Mouse (Mus musculus) hindbrain, embryonic 15.5 days (tissue): Measurements from ENCODE around the gene 1700092M07Rik. TPM values are rescaled to one million over a fixed set of nuclear protein-coding genes. Genes with fewer than 3 reads are reported as not detected.

Experiments
- ATAC-seq: fragments of 200-750 bp; cut with Nextera tagmentation; 2 replicates; pipeline ENCODE4 v1.8.0; 2017; ENCODE audit warnings: low read depth, moderate number of reproducible peaks, moderate TSS enrichment; ENCODE audit not compliant: low FRiP score
- H3K27ac ChIP-seq: fragments of 300-500 bp; sonication (generic); replicated peaks from 2 replicates; pipeline ENCODE4 v1.5.1; 2015; ENCODE audit warnings: mild to moderate bottlenecking, inconsistent platforms
- H3K27me3 ChIP-seq: fragments of 300-500 bp; sonication (generic); 2 replicates; pipeline ENCODE4 v1.6.1; 2015; ENCODE audit warnings: control low read depth, inconsistent platforms
- H3K36me3 ChIP-seq: fragments of 300-500 bp; sonication (generic); 2 replicates; pipeline ENCODE4 v1.6.1; 2015; ENCODE audit warnings: control low read depth, inconsistent platforms
- H3K4me1 ChIP-seq: fragments of 300-500 bp; sonication (generic); replicated peaks from 2 replicates; pipeline ENCODE4 v1.6.1; 2015; ENCODE audit warnings: control low read depth, inconsistent platforms
- H3K4me2 ChIP-seq: fragments of 300-500 bp; sonication (generic); 2 replicates; pipeline ENCODE4 v1.6.1; 2015; ENCODE audit warnings: moderate library complexity, mild to moderate bottlenecking, inconsistent platforms
- H3K4me3 ChIP-seq: fragments of 300-500 bp; sonication (generic); 2 replicates; pipeline ENCODE4 v1.5.1; 2015; ENCODE audit warnings: mild to moderate bottlenecking, inconsistent platforms
- H3K9ac ChIP-seq: fragments of 300-500 bp; sonication (generic); 2 replicates; pipeline ENCODE4 v1.6.1; 2015; ENCODE audit warnings: inconsistent platforms
- H3K9me3 ChIP-seq: fragments of 300-500 bp; sonication (generic); 2 replicates; pipeline ENCODE4 v1.6.1; 2016; ENCODE audit warnings: control low read depth, inconsistent platforms
- WGBS: fragments of 180-500 bp; shearing (Covaris S2); methylation state at CpG from one replicate; pipeline ENCODE4 v1.1.7; 2015; 5-methylcytosine and 5-hydroxymethylcytosine counted together
- polyA plus RNA-seq: library from polyadenylated mRNA; unstranded; fragments of >200 nt; fragmentation: Nextera tagmentation; extraction: Ambion mirVana; gene quantifications from 2 replicates; pipeline ENCODE4 v1.2.1, GENCODE M21; 2015

1700092M07Rik gene
- 1.3 and 1.7 TPM in 2 replicates for polyA plus RNA-seq

DNA sequence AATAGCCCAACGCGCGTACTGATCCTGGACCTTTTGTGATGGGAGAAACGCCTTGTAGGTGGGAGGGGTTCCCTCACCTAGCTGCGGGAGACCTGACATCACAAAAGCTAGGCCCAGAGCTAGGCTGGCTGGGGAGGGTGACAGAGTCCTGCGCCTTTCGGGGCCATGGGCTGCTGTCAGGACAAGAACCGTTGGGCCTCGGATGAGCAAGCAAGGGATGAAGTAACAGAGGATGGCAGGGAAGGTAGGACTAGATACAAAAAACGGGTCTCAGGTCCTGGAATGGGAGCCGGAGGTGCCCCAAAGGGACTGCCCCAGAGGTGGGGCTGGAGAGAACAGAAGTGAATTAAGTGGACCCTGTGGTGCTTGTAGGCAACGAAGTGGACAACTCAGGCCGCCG lies at the start of gene 1700092M07Rik:
TSS of gene 1700092M07Rik (plus strand) at position 116 of the 400 bp plus-strand sequence.
- no peak for ATAC-seq

DNA sequence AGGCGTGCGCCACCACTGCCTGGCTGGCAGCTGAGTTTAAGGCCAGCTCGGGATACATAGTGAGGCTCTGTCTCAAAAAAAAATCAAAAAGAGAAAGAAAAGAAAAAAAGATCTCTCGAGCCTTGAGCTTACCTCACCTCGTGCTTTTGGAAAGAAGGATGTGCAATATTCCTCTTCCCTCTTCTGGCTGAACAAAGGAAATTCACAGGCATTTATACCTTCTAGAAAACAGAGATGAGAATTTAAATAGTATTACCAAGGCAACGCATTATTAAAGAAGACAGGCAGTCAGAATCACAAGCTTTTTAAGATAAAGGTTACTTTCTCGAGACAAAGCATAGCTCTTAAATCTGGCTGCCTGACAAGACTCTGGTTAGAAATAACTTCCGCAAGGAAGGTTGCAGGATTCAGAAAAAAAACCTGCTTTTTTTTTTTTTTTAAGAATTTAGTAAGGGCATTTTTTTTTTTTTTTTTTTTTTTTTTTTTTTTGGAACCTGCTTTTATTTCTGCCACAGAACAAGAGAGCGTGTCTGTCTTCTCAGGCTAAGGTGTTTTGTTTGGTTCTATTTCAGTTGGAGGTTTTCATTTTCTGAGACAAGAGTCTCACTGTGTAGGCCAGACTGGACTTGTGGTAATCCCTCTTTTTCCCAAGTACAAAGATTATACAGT lies 48.5 kb upstream of the 1700092M07Rik start:
- WGBS: 53% methylated on average over 9 of the region's 9 CpGs
- no peak overlapping the region for H3K4me3 ChIP-seq
- H3K9ac ChIP-seq: no peak overlapping the region
- no peaks in the 10 kb centered on the region for H3K4me1 ChIP-seq
- H3K27me3 ChIP-seq: no peaks in the 10 kb centered on the region
- H3K4me2 ChIP-seq: no peak overlapping the region
- H3K36me3 ChIP-seq: no peaks in the 10 kb centered on the region
- H3K9me3 ChIP-seq: no peaks in the 10 kb centered on the region
- ATAC-seq: no peak
- H3K27ac ChIP-seq: 0 out of 2 replicates have a peak overlapping the region, but pooled peaks have one; percentile 3

More for the DNA sequence above, at the start of gene 1700092M07Rik:
- peak within 1 kb of the TSS; percentile 91 for H3K4me2 ChIP-seq
- 68% methylated on average over 14 of the region's 14 CpGs for WGBS
- H3K4me1 ChIP-seq: peaks cover 36% of the 10 kb centered on the region
- H3K9ac ChIP-seq: peak within 1 kb of the TSS; percentile 65
- H3K36me3 ChIP-seq: peaks cover 48% of the 10 kb centered on the region
- no peaks in the 10 kb centered on the region for H3K9me3 ChIP-seq
- H3K4me3 ChIP-seq: peak within 1 kb of the TSS; percentile 78
- peak within 1 kb of the TSS; percentile 96 for H3K27ac ChIP-seq
- no peaks in the 10 kb centered on the region for H3K27me3 ChIP-seq

DNA sequence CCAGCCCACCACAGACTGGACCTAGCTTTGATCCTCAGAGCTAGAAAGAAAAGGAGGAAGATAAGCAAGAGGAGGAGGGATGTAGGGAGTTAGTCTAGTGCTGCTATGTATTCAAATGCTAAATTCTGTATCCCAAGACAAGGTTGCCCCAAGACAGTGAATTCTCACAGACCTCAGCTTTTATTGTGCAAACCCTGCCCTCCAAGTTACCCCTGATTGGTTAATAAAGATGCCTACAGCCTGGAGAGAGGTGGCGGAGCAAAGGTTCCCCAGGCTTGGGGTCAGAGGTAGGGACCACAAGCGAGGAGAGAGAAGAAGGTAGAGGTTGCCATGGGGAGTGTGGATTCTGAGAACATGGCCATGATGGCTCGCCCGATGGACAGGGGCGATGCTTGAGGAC lies 47.8 kb upstream of the 1700092M07Rik start:
- Histone ChIP-seq H3K4me2 (no peak overlapping the region), H3K27ac (no peak overlapping the region), H3K36me3 (no peaks in the 10 kb centered on the region), H3K9me3 (no peaks in the 10 kb centered on the region), H3K27me3 (no peaks in the 10 kb centered on the region), H3K4me1 (no peaks in the 10 kb centered on the region), H3K4me3 (no peak overlapping the region), H3K9ac (no peak overlapping the region)
- WGBS: 55% methylated on average over 5 of the region's 5 CpGs
- ATAC-seq: no peak

DNA sequence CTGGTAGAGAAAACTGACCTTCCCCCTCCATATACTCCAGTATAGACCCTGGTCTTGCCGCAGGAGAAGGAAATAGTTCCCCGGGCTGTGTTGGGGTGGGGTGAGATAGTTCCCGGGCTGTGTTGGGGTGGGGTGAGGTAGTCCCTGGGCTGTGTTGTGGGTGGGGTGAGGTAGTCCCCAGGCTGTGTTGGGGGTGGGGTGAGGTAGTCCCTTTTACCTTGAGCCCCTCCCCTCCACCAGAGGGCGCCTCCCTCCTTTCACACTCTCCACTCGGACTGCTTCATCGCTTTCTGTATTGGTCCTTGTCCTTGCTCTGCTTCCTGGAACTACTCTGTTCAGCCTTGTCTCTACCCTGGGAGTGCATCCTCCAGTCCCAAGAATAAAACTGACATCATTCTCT lies 45.2 kb upstream of the 1700092M07Rik start:
- 0 out of 2 replicates have a peak, but pooled peaks have one; percentile 47 for ATAC-seq
- Histone ChIP-seq H3K9ac (no peak overlapping the region), H3K9me3 (no peaks in the 10 kb centered on the region), H3K4me1 (no peaks in the 10 kb centered on the region), H3K4me2 (no peak overlapping the region), H3K27ac (no peak overlapping the region), H3K36me3 (no peaks in the 10 kb centered on the region), H3K4me3 (no peak overlapping the region), H3K27me3 (no peaks in the 10 kb centered on the region)
- WGBS: 57% methylated on average over 6 of the region's 6 CpGs

DNA sequence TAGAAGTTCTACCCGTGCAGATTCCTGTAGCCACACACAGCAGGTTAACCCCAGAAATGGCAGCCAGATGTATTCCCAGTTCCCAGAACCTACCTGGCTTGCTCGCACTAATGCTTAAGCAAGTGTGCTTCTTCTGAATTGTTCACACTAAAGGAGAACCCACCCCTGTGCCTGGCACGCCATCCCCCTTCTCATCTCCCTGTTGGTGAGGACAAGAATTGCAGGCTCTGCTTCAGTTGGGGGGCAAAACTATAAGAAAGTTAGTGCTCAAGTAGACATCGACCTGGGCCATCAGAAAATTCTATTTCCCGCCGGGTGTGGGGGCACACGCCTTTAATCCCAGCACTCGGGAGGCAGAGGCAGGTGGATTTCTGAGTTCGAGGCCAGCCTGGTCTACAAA lies 40.9 kb upstream of the 1700092M07Rik start:
- no peaks in the 10 kb centered on the region for H3K27me3 ChIP-seq
- no peak overlapping the region for H3K27ac ChIP-seq
- H3K4me1 ChIP-seq: no peaks in the 10 kb centered on the region
- no peak overlapping the region for H3K4me2 ChIP-seq
- WGBS: 90% methylated on average over 9 of the region's 9 CpGs
- H3K36me3 ChIP-seq: no peaks in the 10 kb centered on the region
- H3K9me3 ChIP-seq: no peaks in the 10 kb centered on the region
- no peak overlapping the region for H3K4me3 ChIP-seq
- no peak overlapping the region for H3K9ac ChIP-seq
- ATAC-seq: no peak

DNA sequence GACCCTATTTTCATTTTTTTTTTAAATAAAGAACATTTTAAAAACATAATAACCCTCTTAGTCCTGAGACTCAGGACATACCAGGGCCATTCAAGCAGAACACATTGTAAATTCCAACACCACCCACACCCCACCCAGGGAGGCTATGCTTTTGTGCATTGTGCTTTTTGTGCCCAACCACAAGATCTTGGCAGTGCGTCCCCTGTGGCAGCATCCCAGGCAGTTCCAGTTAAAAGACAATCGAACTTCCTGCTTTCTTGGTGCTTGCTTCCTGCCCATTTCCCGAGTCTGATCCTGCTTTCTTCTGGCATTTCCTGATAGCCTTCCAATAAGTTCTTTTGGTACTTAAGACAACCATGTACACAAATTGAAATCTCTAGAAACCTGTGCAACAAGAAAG lies 38.1 kb upstream of the 1700092M07Rik start:
- WGBS: 55% methylated on average over 3 of the region's 3 CpGs
- Histone ChIP-seq H3K36me3 (peaks cover 11% of the 10 kb centered on the region), H3K27me3 (no peaks in the 10 kb centered on the region), H3K9ac (no peak overlapping the region), H3K4me3 (no peak overlapping the region), H3K4me1 (no peaks in the 10 kb centered on the region), H3K27ac (no peak overlapping the region), H3K4me2 (no peak overlapping the region), H3K9me3 (no peaks in the 10 kb centered on the region)
- no peak for ATAC-seq

DNA sequence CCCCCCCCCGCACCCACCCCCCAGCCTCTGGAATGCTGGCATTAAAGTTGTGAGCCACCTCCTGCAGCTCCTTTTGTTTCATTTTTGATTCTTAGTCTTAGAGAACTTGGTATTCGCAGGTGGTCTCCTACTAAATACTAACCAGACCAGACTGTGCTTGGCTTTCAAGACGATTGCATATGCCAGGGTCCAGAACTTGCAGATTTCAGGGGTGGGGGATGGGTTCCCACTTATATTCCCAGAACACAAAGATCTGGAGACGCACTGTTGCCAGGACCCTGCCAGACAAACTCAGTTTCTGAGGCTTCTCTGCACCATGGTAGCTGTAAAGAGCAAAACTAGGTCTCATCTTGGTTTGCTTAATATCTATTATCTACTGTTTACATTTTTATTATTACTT lies 36.9 kb upstream of the 1700092M07Rik start:
- H3K36me3 ChIP-seq: peaks cover 22% of the 10 kb centered on the region
- no peak overlapping the region for H3K4me2 ChIP-seq
- no peak for ATAC-seq
- H3K9ac ChIP-seq: no peak overlapping the region
- WGBS: 51% methylated on average over 3 of the region's 4 CpGs
- no peak overlapping the region for H3K4me3 ChIP-seq
- H3K27me3 ChIP-seq: no peaks in the 10 kb centered on the region
- H3K4me1 ChIP-seq: no peaks in the 10 kb centered on the region
- H3K27ac ChIP-seq: no peak overlapping the region
- H3K9me3 ChIP-seq: no peaks in the 10 kb centered on the region

DNA sequence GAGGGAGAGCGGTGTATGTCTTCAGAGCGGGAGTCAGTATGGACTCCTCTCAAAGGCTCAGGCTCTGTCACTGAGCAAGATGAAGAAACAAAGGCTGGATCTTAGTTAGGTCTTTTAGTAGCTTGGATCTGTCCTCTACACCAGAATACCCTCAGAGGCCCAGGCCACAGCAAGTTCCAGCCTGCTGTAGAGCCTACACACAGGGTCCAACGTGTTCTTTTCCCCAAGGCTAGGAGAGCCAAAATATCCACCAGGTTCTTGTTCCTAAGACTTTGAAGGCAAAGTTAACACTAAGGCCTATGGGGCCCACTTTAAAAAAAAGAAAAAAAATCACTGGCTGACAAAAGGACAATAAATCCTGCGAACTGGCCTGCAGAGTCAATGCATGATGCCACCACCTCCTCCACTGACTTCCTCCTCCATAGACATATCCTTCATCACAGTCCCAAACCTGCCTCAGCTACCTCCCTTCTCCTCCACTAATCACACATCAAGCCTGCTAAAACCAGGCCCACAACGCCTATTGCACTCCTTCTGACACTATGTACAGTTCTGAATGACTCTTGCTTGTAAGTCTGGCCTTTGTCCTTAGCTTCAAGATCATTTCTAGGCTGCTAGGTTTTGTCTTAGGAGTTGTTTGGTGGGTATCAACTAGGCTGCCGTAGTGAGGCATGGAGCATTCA lies 35.4 kb upstream of the 1700092M07Rik start:
- no peak overlapping the region for H3K27ac ChIP-seq
- peaks cover 38% of the 10 kb centered on the region for H3K36me3 ChIP-seq
- H3K9me3 ChIP-seq: no peaks in the 10 kb centered on the region
- H3K9ac ChIP-seq: no peak overlapping the region
- WGBS: 72% methylated on average over 6 of the region's 6 CpGs
- H3K4me1 ChIP-seq: no peaks in the 10 kb centered on the region; the same call in 1 of the 2 replicates
- ATAC-seq: no peak
- H3K4me2 ChIP-seq: no peak overlapping the region
- no peaks in the 10 kb centered on the region for H3K27me3 ChIP-seq
- no peak overlapping the region for H3K4me3 ChIP-seq

DNA sequence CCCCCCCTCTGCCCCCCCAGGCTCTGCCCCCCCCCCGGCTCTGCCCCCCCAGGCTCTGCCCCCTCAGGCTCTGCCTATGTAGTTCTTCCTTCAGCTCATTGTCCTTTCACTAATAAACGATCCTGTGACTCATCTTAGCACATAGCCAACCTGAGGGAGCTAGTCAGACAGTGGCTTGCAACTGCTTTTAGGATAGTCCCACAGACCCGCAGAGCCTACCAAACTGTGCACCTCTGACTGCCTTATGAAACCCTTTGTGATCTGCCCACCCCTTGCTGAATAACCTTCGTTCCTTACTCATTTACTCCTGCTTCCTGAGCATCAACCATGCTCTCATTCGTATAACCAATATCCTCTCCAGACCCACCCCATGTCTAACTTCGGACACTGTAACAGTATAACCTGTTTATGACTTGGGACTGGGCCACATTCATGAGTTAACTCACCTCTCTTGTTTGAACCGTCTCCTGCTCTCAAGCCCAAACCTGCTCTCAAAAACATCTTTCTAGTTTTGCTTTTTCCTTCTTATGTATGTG lies 34.3 kb upstream of the 1700092M07Rik start:
- no peak overlapping the region for H3K4me3 ChIP-seq
- no peak overlapping the region for H3K4me2 ChIP-seq
- H3K27me3 ChIP-seq: no peaks in the 10 kb centered on the region
- no peak overlapping the region for H3K9ac ChIP-seq
- WGBS: 89% methylated on average over 7 of the region's 7 CpGs
- no peak overlapping the region for H3K27ac ChIP-seq
- H3K9me3 ChIP-seq: no peaks in the 10 kb centered on the region
- no peak for ATAC-seq
- H3K36me3 ChIP-seq: peaks cover 48% of the 10 kb centered on the region
- peaks cover 10% of the 10 kb centered on the region for H3K4me1 ChIP-seq

DNA sequence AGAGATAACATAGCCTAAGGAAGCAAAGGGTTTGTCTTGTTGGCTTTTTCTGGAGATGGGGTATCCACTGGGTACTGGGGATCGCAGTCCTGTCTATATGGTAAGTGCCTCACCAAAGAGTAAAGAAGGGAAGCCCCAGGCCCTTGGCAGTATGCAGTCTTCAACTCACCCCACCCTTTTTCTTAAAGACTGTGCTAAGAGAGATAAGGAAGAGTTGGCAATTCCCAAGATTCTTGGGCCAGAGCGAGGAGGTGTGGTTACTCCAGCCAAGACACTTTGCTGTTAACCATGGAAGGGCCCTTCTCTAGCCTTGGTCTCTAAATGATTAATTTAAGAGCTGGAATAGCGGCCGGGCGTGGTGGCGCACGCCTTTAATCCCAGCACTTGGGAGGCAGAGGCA lies 33.6 kb upstream of the 1700092M07Rik start:
- Histone ChIP-seq H3K27ac (no peak overlapping the region), H3K27me3 (no peaks in the 10 kb centered on the region), H3K36me3 (peaks cover 52% of the 10 kb centered on the region), H3K4me1 (peaks cover 17% of the 10 kb centered on the region), H3K9me3 (no peaks in the 10 kb centered on the region), H3K4me3 (no peak overlapping the region), H3K9ac (no peak overlapping the region), H3K4me2 (no peak overlapping the region)
- ATAC-seq: no peak
- WGBS: 96% methylated on average over 7 of the region's 7 CpGs

DNA sequence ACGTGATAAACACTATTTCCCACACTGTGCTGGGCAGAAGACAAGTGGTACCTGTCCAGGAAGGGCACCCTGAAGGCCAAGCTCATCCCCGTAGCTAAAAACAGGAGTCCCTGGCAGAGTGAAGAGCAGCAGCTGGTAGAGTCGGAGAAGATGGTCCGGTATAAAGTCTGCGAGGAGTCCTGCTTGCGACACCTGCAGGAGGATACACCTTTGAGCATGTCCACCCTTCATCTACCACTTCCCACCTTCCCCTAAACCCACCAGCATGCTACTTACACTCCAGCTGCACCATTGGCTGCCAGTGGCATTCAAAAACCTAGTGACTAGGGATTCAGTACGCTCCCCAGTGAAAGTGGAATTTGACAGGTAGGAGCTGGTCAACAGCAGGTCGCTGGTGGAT lies 31.6 kb upstream of the 1700092M07Rik start:
- H3K9me3 ChIP-seq: no peaks in the 10 kb centered on the region
- 95% methylated on average over 8 of the region's 8 CpGs for WGBS
- no peak for ATAC-seq
- no peak overlapping the region for H3K27ac ChIP-seq
- H3K4me2 ChIP-seq: no peak overlapping the region
- H3K4me3 ChIP-seq: no peak overlapping the region
- H3K9ac ChIP-seq: no peak overlapping the region
- H3K27me3 ChIP-seq: no peaks in the 10 kb centered on the region
- H3K4me1 ChIP-seq: peaks cover 30% of the 10 kb centered on the region
- peaks cover 59% of the 10 kb centered on the region for H3K36me3 ChIP-seq

DNA sequence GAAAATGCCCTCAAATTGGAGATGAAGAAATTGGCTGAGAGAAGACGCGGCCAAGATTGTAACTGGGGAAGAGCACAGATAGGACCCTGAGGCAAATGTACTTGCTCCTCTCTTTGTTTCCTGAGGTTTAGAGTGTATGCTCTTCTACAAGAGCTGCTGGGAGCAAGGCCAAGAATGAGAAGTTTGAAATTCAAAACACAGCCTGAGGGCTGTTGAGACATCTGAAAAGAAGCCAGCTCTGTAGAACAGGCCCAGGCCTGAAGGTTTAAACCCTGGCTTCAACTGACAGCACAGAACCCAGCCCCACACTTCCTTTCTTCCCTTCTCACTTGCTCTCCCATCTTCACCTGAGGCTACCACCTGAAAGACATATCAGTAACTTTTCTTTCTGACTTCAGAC lies 30.5 kb upstream of the 1700092M07Rik start:
- 65% methylated on average over 2 of the region's 2 CpGs for WGBS
- no peak for ATAC-seq
- no peaks in the 10 kb centered on the region for H3K27me3 ChIP-seq
- H3K36me3 ChIP-seq: peaks cover 59% of the 10 kb centered on the region
- peak overlapping the region; percentile 31; the same call in 1 of the 2 replicates for H3K27ac ChIP-seq
- H3K4me3 ChIP-seq: no peak overlapping the region
- no peaks in the 10 kb centered on the region for H3K9me3 ChIP-seq
- peaks cover 38% of the 10 kb centered on the region for H3K4me1 ChIP-seq
- no peak overlapping the region for H3K9ac ChIP-seq
- no peak overlapping the region for H3K4me2 ChIP-seq
